Mouse (Mus musculus): ENCODE data around the gene Zfpl1. TPM values are rescaled to one million over a fixed set of nuclear protein-coding genes. Genes with fewer than 3 reads are reported as not detected.

Gene Zfpl1
- 0.69 TPM for polyA plus RNA-seq (2014; fragmentation: Illumina TruSeq; extraction: RNeasy Lipid Tissue Mini Kit (QIAGEN cat#74804); ENCODE audit: low read depth, low replicate concordance)

GRCm38 (mm10) chr19:6084478-6085248 is at the start of gene Zfpl1, which contains the start of gene Cdca5:
Zfpl1 (minus strand) TSS chr19:6084956.
Cdca5 (plus strand) TSS chr19:6084983.

GRCm38 (mm10) chr19:6127760-6128341 is 43.1 kb upstream of the Zfpl1 start, which contains the start of gene Snx15:
Snx15 (minus strand) TSS chr19:6128304.

GRCm38 (mm10) chr19:6117986-6118676 is 33.4 kb upstream of the Zfpl1 start, which contains the start of gene Sac3d1:
Sac3d1 (minus strand) TSS chr19:6118650.

GRCm38 (mm10) chr19:6105586-6105985 is 20.8 kb upstream of the Zfpl1 start, which contains the start of gene Naaladl1:
Naaladl1 (plus strand) TSS chr19:6105782.

GRCm38 (mm10) chr19:6094119-6094518 is 9.4 kb upstream of the Zfpl1 start, which contains the start of gene AC131692.1:
AC131692.1 (plus strand) TSS chr19:6094419.

GRCm38 (mm10) chr19:6082156-6082555 is 2.6 kb downstream of the Zfpl1 start, which contains the start of gene Gm28374:
Gm28374 (minus strand) TSS chr19:6082256.

GRCm38 (mm10) chr19:6079983-6080480 is 4.7 kb downstream of the Zfpl1 start, which contains the start of gene Tmem262:
Tmem262 (plus strand) TSS chr19:6080033.

GRCm38 (mm10) chr19:6076564-6077393 is 8.0 kb downstream of the Zfpl1 start, which contains the start of gene Vps51:
Vps51 (minus strand) TSS chr19:6077231.

GRCm38 (mm10) chr19:6067724-6068415 is 16.9 kb downstream of the Zfpl1 start, which contains the start of gene Tm7sf2:
Tm7sf2 (minus strand) TSS chr19:6068373.

GRCm38 (mm10) chr19:6061021-6061533 is 23.7 kb downstream of the Zfpl1 start, which contains the start of gene Znhit2:
Znhit2 (plus strand) TSS chr19:6061192.

GRCm38 (mm10) chr19:6057313-6058096 is 27.3 kb downstream of the Zfpl1 start, which contains the start of the genes Mrpl49 and Fau:
Mrpl49 (minus strand) TSS chr19:6057785.
Fau (plus strand) TSS chr19:6057844.

GRCm38 (mm10) chr19:6046294-6047153 is 38.2 kb downstream of the Zfpl1 start, which contains the start of gene Syvn1:
Syvn1 (plus strand) TSS chr19:6046576.

Other genes with a start within 250 kb of the Zfpl1 start
- gene Frmd8, start 209.7 kb downstream of the Zfpl1 start, polyA plus RNA-seq (2014; fragmentation: Illumina TruSeq; extraction: RNeasy Lipid Tissue Mini Kit (QIAGEN cat#74804); ENCODE audit: low read depth, low replicate concordance): 4.3 TPM
- gene Slc25a45, start 207.1 kb downstream of the Zfpl1 start, polyA plus RNA-seq (2014; fragmentation: Illumina TruSeq; extraction: RNeasy Lipid Tissue Mini Kit (QIAGEN cat#74804); ENCODE audit: low read depth, low replicate concordance): 1.0 TPM
- gene Tigd3, start 190.8 kb downstream of the Zfpl1 start, polyA plus RNA-seq (2014; fragmentation: Illumina TruSeq; extraction: RNeasy Lipid Tissue Mini Kit (QIAGEN cat#74804); ENCODE audit: low read depth, low replicate concordance): 0.19 TPM
- gene Dpf2, start 171.9 kb downstream of the Zfpl1 start, polyA plus RNA-seq (2014; fragmentation: Illumina TruSeq; extraction: RNeasy Lipid Tissue Mini Kit (QIAGEN cat#74804); ENCODE audit: low read depth, low replicate concordance): 12.7 TPM
- gene Cdc42ep2, start 160.1 kb downstream of the Zfpl1 start, polyA plus RNA-seq (2014; fragmentation: Illumina TruSeq; extraction: RNeasy Lipid Tissue Mini Kit (QIAGEN cat#74804); ENCODE audit: low read depth, low replicate concordance): 0.79 TPM
- gene Pola2, start 120.8 kb downstream of the Zfpl1 start, polyA plus RNA-seq (2014; fragmentation: Illumina TruSeq; extraction: RNeasy Lipid Tissue Mini Kit (QIAGEN cat#74804); ENCODE audit: low read depth, low replicate concordance): 3.3 TPM
- not detected for gene Slc22a20, start 98.8 kb downstream of the Zfpl1 start, polyA plus RNA-seq (2014; fragmentation: Illumina TruSeq; extraction: RNeasy Lipid Tissue Mini Kit (QIAGEN cat#74804); ENCODE audit: low read depth, low replicate concordance)
- gene Capn1, start 69.1 kb downstream of the Zfpl1 start, polyA plus RNA-seq (2014; fragmentation: Illumina TruSeq; extraction: RNeasy Lipid Tissue Mini Kit (QIAGEN cat#74804); ENCODE audit: low read depth, low replicate concordance): 2.7 TPM
- 1.1 TPM for gene Syvn1, start 38.4 kb downstream of the Zfpl1 start, polyA plus RNA-seq (2014; fragmentation: Illumina TruSeq; extraction: RNeasy Lipid Tissue Mini Kit (QIAGEN cat#74804); ENCODE audit: low read depth, low replicate concordance)
- gene Mrpl49, start 27.2 kb downstream of the Zfpl1 start, polyA plus RNA-seq (2014; fragmentation: Illumina TruSeq; extraction: RNeasy Lipid Tissue Mini Kit (QIAGEN cat#74804); ENCODE audit: low read depth, low replicate concordance): 24.2 TPM
- 18.5 TPM for gene Fau, start 27.1 kb downstream of the Zfpl1 start, polyA plus RNA-seq (2014; fragmentation: Illumina TruSeq; extraction: RNeasy Lipid Tissue Mini Kit (QIAGEN cat#74804); ENCODE audit: low read depth, low replicate concordance)
- gene Znhit2, start 23.8 kb downstream of the Zfpl1 start, polyA plus RNA-seq (2014; fragmentation: Illumina TruSeq; extraction: RNeasy Lipid Tissue Mini Kit (QIAGEN cat#74804); ENCODE audit: low read depth, low replicate concordance): not detected
- gene Tm7sf2, start 16.6 kb downstream of the Zfpl1 start, polyA plus RNA-seq (2014; fragmentation: Illumina TruSeq; extraction: RNeasy Lipid Tissue Mini Kit (QIAGEN cat#74804); ENCODE audit: low read depth, low replicate concordance): 3.7 TPM
- gene Vps51, start 7.7 kb downstream of the Zfpl1 start, polyA plus RNA-seq (2014; fragmentation: Illumina TruSeq; extraction: RNeasy Lipid Tissue Mini Kit (QIAGEN cat#74804); ENCODE audit: low read depth, low replicate concordance): 13.1 TPM
- not detected for gene Tmem262, start 4.9 kb downstream of the Zfpl1 start, polyA plus RNA-seq (2014; fragmentation: Illumina TruSeq; extraction: RNeasy Lipid Tissue Mini Kit (QIAGEN cat#74804); ENCODE audit: low read depth, low replicate concordance)
- gene Gm28374, start 2.7 kb downstream of the Zfpl1 start, polyA plus RNA-seq (2014; fragmentation: Illumina TruSeq; extraction: RNeasy Lipid Tissue Mini Kit (QIAGEN cat#74804); ENCODE audit: low read depth, low replicate concordance): not detected
- 3.0 TPM for gene Cdca5, start within 50 bp of the Zfpl1 start, polyA plus RNA-seq (2014; fragmentation: Illumina TruSeq; extraction: RNeasy Lipid Tissue Mini Kit (QIAGEN cat#74804); ENCODE audit: low read depth, low replicate concordance)
- not detected for gene AC131692.1, start 9.5 kb upstream of the Zfpl1 start, polyA plus RNA-seq (2014; fragmentation: Illumina TruSeq; extraction: RNeasy Lipid Tissue Mini Kit (QIAGEN cat#74804); ENCODE audit: low read depth, low replicate concordance)
- 1.5 TPM for gene Naaladl1, start 20.8 kb upstream of the Zfpl1 start, polyA plus RNA-seq (2014; fragmentation: Illumina TruSeq; extraction: RNeasy Lipid Tissue Mini Kit (QIAGEN cat#74804); ENCODE audit: low read depth, low replicate concordance)
- 0.82 TPM for gene Sac3d1, start 33.7 kb upstream of the Zfpl1 start, polyA plus RNA-seq (2014; fragmentation: Illumina TruSeq; extraction: RNeasy Lipid Tissue Mini Kit (QIAGEN cat#74804); ENCODE audit: low read depth, low replicate concordance)
- gene Snx15, start 43.3 kb upstream of the Zfpl1 start, polyA plus RNA-seq (2014; fragmentation: Illumina TruSeq; extraction: RNeasy Lipid Tissue Mini Kit (QIAGEN cat#74804); ENCODE audit: low read depth, low replicate concordance): 6.2 TPM
- 1.2 TPM for gene Batf2, start 56.0 kb upstream of the Zfpl1 start, polyA plus RNA-seq (2014; fragmentation: Illumina TruSeq; extraction: RNeasy Lipid Tissue Mini Kit (QIAGEN cat#74804); ENCODE audit: low read depth, low replicate concordance)
- gene Arl2, start 56.6 kb upstream of the Zfpl1 start, polyA plus RNA-seq (2014; fragmentation: Illumina TruSeq; extraction: RNeasy Lipid Tissue Mini Kit (QIAGEN cat#74804); ENCODE audit: low read depth, low replicate concordance): 3.0 TPM
- gene Majin, start 99.4 kb upstream of the Zfpl1 start, polyA plus RNA-seq (2014; fragmentation: Illumina TruSeq; extraction: RNeasy Lipid Tissue Mini Kit (QIAGEN cat#74804); ENCODE audit: low read depth, low replicate concordance): not detected
- gene Gpha2, start 141.4 kb upstream of the Zfpl1 start, polyA plus RNA-seq (2014; fragmentation: Illumina TruSeq; extraction: RNeasy Lipid Tissue Mini Kit (QIAGEN cat#74804); ENCODE audit: low read depth, low replicate concordance): not detected
- gene Ppp2r5b, start 150.9 kb upstream of the Zfpl1 start, polyA plus RNA-seq (2014; fragmentation: Illumina TruSeq; extraction: RNeasy Lipid Tissue Mini Kit (QIAGEN cat#74804); ENCODE audit: low read depth, low replicate concordance): 0.50 TPM
- 0.32 TPM for gene Atg2a, start 156.7 kb upstream of the Zfpl1 start, polyA plus RNA-seq (2014; fragmentation: Illumina TruSeq; extraction: RNeasy Lipid Tissue Mini Kit (QIAGEN cat#74804); ENCODE audit: low read depth, low replicate concordance)
- gene Ehd1, start 191.8 kb upstream of the Zfpl1 start, polyA plus RNA-seq (2014; fragmentation: Illumina TruSeq; extraction: RNeasy Lipid Tissue Mini Kit (QIAGEN cat#74804); ENCODE audit: low read depth, low replicate concordance): 8.5 TPM
- 7.5 TPM for gene Cdc42bpg, start 221.5 kb upstream of the Zfpl1 start, polyA plus RNA-seq (2014; fragmentation: Illumina TruSeq; extraction: RNeasy Lipid Tissue Mini Kit (QIAGEN cat#74804); ENCODE audit: low read depth, low replicate concordance)